Mouse (Mus musculus): ENCODE data around the gene Zfp574. TPM values are rescaled to one million over a fixed set of nuclear protein-coding genes. Genes with fewer than 3 reads are reported as not detected.

Gene Zfp574
- polyA plus RNA-seq, 1 experiment from 2014 or later, result 23.1 TPM

- Histone ChIP-seq H3K4me2 (peak overlapping the region; percentile 96), H3K4me3 (ENCODE audit: low read depth, low read length) (peak overlapping the region; percentile 96), H3K9me3 (ENCODE audit: control insufficient read depth, low read length) (no peaks in the 10 kb centered on the region), H3K36me3 (ENCODE audit: control insufficient read depth, insufficient read depth, low read length) (peaks cover 28% of the 10 kb centered on the region), H3K27ac (ENCODE audit: low read depth, low read length) (peak overlapping the region; percentile 92), H3K27me3 (replicated peaks; ENCODE audit: control insufficient read depth, insufficient read depth, low read length) (no peaks in the 10 kb centered on the region), H3K4me1 (replicated peaks; ENCODE audit: control insufficient read depth, insufficient read depth, low read length) (peaks cover 40% of the 10 kb centered on the region), H3K9ac (ENCODE audit: low read depth, low read length) (peak overlapping the region; percentile 93)
- peak; percentile 32; the same call in 1 of the 2 replicates for ATAC-seq (replicated peaks; ENCODE audit: low FRiP score)
- DNase-seq (ENCODE audit: low spot score), result no peak
- under 1% methylated on average over 33 of the region's 33 CpGs for WGBS
These were observed 5.0 kb downstream of the Zfp574 start for GRCm38 (mm10) chr7:25077414-25077755.

GRCm38 (mm10) chr7:25079496-25080026, 7.2 kb downstream of the Zfp574 start:
- Histone ChIP-seq H3K9ac (ENCODE audit: low read depth, low read length) (no peak overlapping the region), H3K27ac (ENCODE audit: low read depth, low read length) (no peak overlapping the region), H3K4me3 (ENCODE audit: low read depth, low read length) (no peak overlapping the region), H3K4me1 (replicated peaks; ENCODE audit: control insufficient read depth, insufficient read depth, low read length) (peaks cover 33% of the 10 kb centered on the region), H3K4me2 (no peak overlapping the region), H3K36me3 (ENCODE audit: control insufficient read depth, insufficient read depth, low read length) (peaks cover 44% of the 10 kb centered on the region), H3K9me3 (ENCODE audit: control insufficient read depth, low read length) (no peaks in the 10 kb centered on the region), H3K27me3 (replicated peaks; ENCODE audit: control insufficient read depth, insufficient read depth, low read length) (no peaks in the 10 kb centered on the region)
- ATAC-seq (replicated peaks; ENCODE audit: low FRiP score) (no peak), DNase-seq (ENCODE audit: low spot score) (no peak)
- WGBS, result 84% methylated on average over 12 of the region's 12 CpGs

GRCm38 (mm10) chr7:25080431-25080830, 8.1 kb downstream of the Zfp574 start:
- no peak overlapping the region for H3K27ac ChIP-seq (ENCODE audit: low read depth, low read length)
- H3K4me1 ChIP-seq (replicated peaks; ENCODE audit: control insufficient read depth, insufficient read depth, low read length), result peaks cover 31% of the 10 kb centered on the region
- 92% methylated on average over 13 of the region's 13 CpGs for WGBS
- H3K27me3 ChIP-seq (replicated peaks; ENCODE audit: control insufficient read depth, insufficient read depth, low read length), result no peaks in the 10 kb centered on the region
- H3K36me3 ChIP-seq (ENCODE audit: control insufficient read depth, insufficient read depth, low read length), result peaks cover 44% of the 10 kb centered on the region
- DNase-seq (ENCODE audit: low spot score) (no peak), ATAC-seq (replicated peaks; ENCODE audit: low FRiP score) (no peak)
- no peaks in the 10 kb centered on the region for H3K9me3 ChIP-seq (ENCODE audit: control insufficient read depth, low read length)
- no peak overlapping the region for H3K4me3 ChIP-seq (ENCODE audit: low read depth, low read length)
- no peak overlapping the region for H3K9ac ChIP-seq (ENCODE audit: low read depth, low read length)
- no peak overlapping the region for H3K4me2 ChIP-seq

GRCm38 (mm10) chr7:25082510-25082909, 10.1 kb downstream of the Zfp574 start:
- 80% methylated on average over 4 of the region's 4 CpGs for WGBS
- ATAC-seq (replicated peaks; ENCODE audit: low FRiP score), result no peak

GRCm38 (mm10) chr7:25084621-25085020, 12.3 kb downstream of the Zfp574 start:
- no peak for ATAC-seq (replicated peaks; ENCODE audit: low FRiP score)
- no peak overlapping the region for H3K4me3 ChIP-seq (ENCODE audit: low read depth, low read length)
- no peak overlapping the region for H3K9ac ChIP-seq (ENCODE audit: low read depth, low read length)
- H3K27ac ChIP-seq (ENCODE audit: low read depth, low read length), result no peak overlapping the region
- H3K4me2 ChIP-seq, result no peak overlapping the region
- no peaks in the 10 kb centered on the region for H3K27me3 ChIP-seq (replicated peaks; ENCODE audit: control insufficient read depth, insufficient read depth, low read length)
- H3K9me3 ChIP-seq (ENCODE audit: control insufficient read depth, low read length), result no peaks in the 10 kb centered on the region
- WGBS, result 59% methylated on average over 5 of the region's 5 CpGs
- peaks cover 20% of the 10 kb centered on the region for H3K4me1 ChIP-seq (replicated peaks; ENCODE audit: control insufficient read depth, insufficient read depth, low read length)
- peaks cover 41% of the 10 kb centered on the region for H3K36me3 ChIP-seq (ENCODE audit: control insufficient read depth, insufficient read depth, low read length)
- DNase-seq (ENCODE audit: low spot score), result no peak

More at GRCm38 (mm10) chr7:25082510-25082909, 10.1 kb downstream of the Zfp574 start:
- Histone ChIP-seq H3K4me3 (ENCODE audit: low read depth, low read length) (no peak overlapping the region), H3K9me3 (ENCODE audit: control insufficient read depth, low read length) (no peaks in the 10 kb centered on the region), H3K27me3 (replicated peaks; ENCODE audit: control insufficient read depth, insufficient read depth, low read length) (no peaks in the 10 kb centered on the region), H3K36me3 (ENCODE audit: control insufficient read depth, insufficient read depth, low read length) (peaks cover 44% of the 10 kb centered on the region), H3K4me1 (replicated peaks; ENCODE audit: control insufficient read depth, insufficient read depth, low read length) (peaks cover 24% of the 10 kb centered on the region), H3K4me2 (no peak overlapping the region), H3K27ac (ENCODE audit: low read depth, low read length) (no peak overlapping the region), H3K9ac (ENCODE audit: low read depth, low read length) (no peak overlapping the region)
- no peak for DNase-seq (ENCODE audit: low spot score)

- ATAC-seq (replicated peaks; ENCODE audit: low FRiP score) (no peak), DNase-seq (ENCODE audit: low spot score) (no peak)
- Histone ChIP-seq H3K27me3 (replicated peaks; ENCODE audit: control insufficient read depth, insufficient read depth, low read length) (no peaks in the 10 kb centered on the region), H3K36me3 (ENCODE audit: control insufficient read depth, insufficient read depth, low read length) (peaks cover 21% of the 10 kb centered on the region), H3K4me2 (no peak overlapping the region), H3K4me1 (replicated peaks; ENCODE audit: control insufficient read depth, insufficient read depth, low read length) (peaks cover 20% of the 10 kb centered on the region), H3K4me3 (ENCODE audit: low read depth, low read length) (no peak overlapping the region), H3K9me3 (ENCODE audit: control insufficient read depth, low read length) (no peaks in the 10 kb centered on the region), H3K27ac (ENCODE audit: low read depth, low read length) (no peak overlapping the region), H3K9ac (ENCODE audit: low read depth, low read length) (no peak overlapping the region)
- 56% methylated on average over 3 of the region's 3 CpGs for WGBS
These were observed 14.3 kb downstream of the Zfp574 start for GRCm38 (mm10) chr7:25086656-25087055.

- no peak for DNase-seq (ENCODE audit: low spot score)
- H3K27ac ChIP-seq (ENCODE audit: low read depth, low read length), result no peak overlapping the region
- H3K27me3 ChIP-seq (replicated peaks; ENCODE audit: control insufficient read depth, insufficient read depth, low read length), result no peaks in the 10 kb centered on the region; the same call in 1 of the 2 replicates
- no peak overlapping the region for H3K9ac ChIP-seq (ENCODE audit: low read depth, low read length)
- H3K36me3 ChIP-seq (ENCODE audit: control insufficient read depth, insufficient read depth, low read length), result peaks cover 16% of the 10 kb centered on the region
- WGBS, result 66% methylated on average over 10 of the region's 10 CpGs
- peaks cover 20% of the 10 kb centered on the region for H3K4me1 ChIP-seq (replicated peaks; ENCODE audit: control insufficient read depth, insufficient read depth, low read length)
- no peaks in the 10 kb centered on the region for H3K9me3 ChIP-seq (ENCODE audit: control insufficient read depth, low read length)
- no peak for ATAC-seq (replicated peaks; ENCODE audit: low FRiP score)
- H3K4me3 ChIP-seq (ENCODE audit: low read depth, low read length), result no peak overlapping the region
- H3K4me2 ChIP-seq, result no peak overlapping the region; the same call in 1 of the 2 replicates
These were observed 15.0 kb downstream of the Zfp574 start for GRCm38 (mm10) chr7:25087256-25087912.

- no peaks in the 10 kb centered on the region for H3K9me3 ChIP-seq (ENCODE audit: control insufficient read depth, low read length)
- 58% methylated on average over 5 of the region's 5 CpGs for WGBS
- DNase-seq (ENCODE audit: low spot score) (no peak), ATAC-seq (replicated peaks; ENCODE audit: low FRiP score) (no peak)
- H3K4me3 ChIP-seq (ENCODE audit: low read depth, low read length), result no peak overlapping the region
- peaks cover 20% of the 10 kb centered on the region for H3K4me1 ChIP-seq (replicated peaks; ENCODE audit: control insufficient read depth, insufficient read depth, low read length)
- H3K27me3 ChIP-seq (replicated peaks; ENCODE audit: control insufficient read depth, insufficient read depth, low read length), result peaks cover 5% of the 10 kb centered on the region
- H3K4me2 ChIP-seq, result no peak overlapping the region; the same call in 1 of the 2 replicates
- H3K27ac ChIP-seq (ENCODE audit: low read depth, low read length), result no peak overlapping the region
- peaks cover 11% of the 10 kb centered on the region for H3K36me3 ChIP-seq (ENCODE audit: control insufficient read depth, insufficient read depth, low read length)
- H3K9ac ChIP-seq (ENCODE audit: low read depth, low read length), result no peak overlapping the region
These were observed 15.6 kb downstream of the Zfp574 start for GRCm38 (mm10) chr7:25087972-25088371.

- Histone ChIP-seq H3K36me3 (ENCODE audit: control insufficient read depth, insufficient read depth, low read length) (peaks cover 8% of the 10 kb centered on the region), H3K27me3 (replicated peaks; ENCODE audit: control insufficient read depth, insufficient read depth, low read length) (peaks cover 8% of the 10 kb centered on the region), H3K27ac (ENCODE audit: low read depth, low read length) (no peak overlapping the region), H3K4me1 (replicated peaks; ENCODE audit: control insufficient read depth, insufficient read depth, low read length) (peaks cover 20% of the 10 kb centered on the region), H3K4me3 (ENCODE audit: low read depth, low read length) (no peak overlapping the region), H3K9ac (ENCODE audit: low read depth, low read length) (no peak overlapping the region), H3K9me3 (ENCODE audit: control insufficient read depth, low read length) (no peaks in the 10 kb centered on the region), H3K4me2 (peak overlapping the region; percentile 11; the same call in 1 of the 2 replicates)
- ATAC-seq (replicated peaks; ENCODE audit: low FRiP score), result 0 out of 2 replicates have a peak, but pooled peaks have one; percentile 11
- DNase-seq (ENCODE audit: low spot score), result no peak
- WGBS, result 20% methylated on average over 10 of the region's 10 CpGs
These were observed 16.2 kb downstream of the Zfp574 start for GRCm38 (mm10) chr7:25088531-25088930.

Measured in liver, embryonic 11.5 days (tissue).